Mouse (Mus musculus): ENCODE data around the gene Pkn3.

Gene Pkn3

GRCm38 (mm10) chr2:30061215-30062166 lies 16.0 kb upstream of the Pkn3 start:
- in situ Hi-C loops (cut with MboI; ENCODE audit: unreplicated experiment in 2 of 2) = loop anchor here in 1 of 2 experiments (5.0 to 25.0 kb wide), 2 partner anchors 366 to 526 kb away; partner anchors contain the start of gene Cstad

GRCm38 (mm10) chr2:30062249-30063093 lies 15.0 kb upstream of the Pkn3 start:
- in situ Hi-C loops (cut with MboI; ENCODE audit: unreplicated experiment in 2 of 2) = loop anchor here in 1 of 2 experiments (5.0 to 25.0 kb wide), 2 partner anchors 365 to 525 kb away; partner anchors contain the start of gene Cstad

GRCm38 (mm10) chr2:30063235-30063634 lies 14.2 kb upstream of the Pkn3 start:
- in situ Hi-C loops (cut with MboI; ENCODE audit: unreplicated experiment in 2 of 2) = loop anchor here in 1 of 2 experiments (5.0 to 25.0 kb wide), 2 partner anchors 364 to 524 kb away; partner anchors contain the start of gene Cstad

- in situ Hi-C loops (cut with MboI; ENCODE audit: unreplicated experiment in 2 of 2) = loop anchor here in 1 of 2 experiments (5.0 to 25.0 kb wide), 2 partner anchors 364 to 524 kb away; partner anchors contain the start of gene Cstad
Observed at GRCm38 (mm10) chr2:30063791-30064190, 13.7 kb upstream of the Pkn3 start.

- in situ Hi-C loops (cut with MboI; ENCODE audit: unreplicated experiment in 2 of 2) = loop anchor here in 1 of 2 experiments (5.0 to 25.0 kb wide), 2 partner anchors 363 to 523 kb away; partner anchors contain the start of gene Cstad
Observed at GRCm38 (mm10) chr2:30064298-30064697, 13.2 kb upstream of the Pkn3 start.

GRCm38 (mm10) chr2:30066046-30066901 lies 11.2 kb upstream of the Pkn3 start:
- in situ Hi-C loops (cut with MboI; ENCODE audit: unreplicated experiment in 2 of 2) = loop anchor here in 1 of 2 experiments (25.0 kb wide), 1 partner anchor 521 kb away; the partner anchor contains the start of gene Cstad

GRCm38 (mm10) chr2:30067031-30067888 lies 10.2 kb upstream of the Pkn3 start:
- in situ Hi-C loops (cut with MboI; ENCODE audit: unreplicated experiment in 2 of 2) = loop anchor here in 1 of 2 experiments (25.0 kb wide), 1 partner anchor 520 kb away; the partner anchor contains the start of gene Cstad

- in situ Hi-C loops (cut with MboI; ENCODE audit: unreplicated experiment in 2 of 2) = loop anchor here in 1 of 2 experiments (25.0 kb wide), 1 partner anchor 519 kb away; the partner anchor contains the start of gene Cstad
Observed at GRCm38 (mm10) chr2:30067962-30068361, 9.5 kb upstream of the Pkn3 start.

GRCm38 (mm10) chr2:30072875-30073274 lies 4.6 kb upstream of the Pkn3 start:
- in situ Hi-C loops (cut with MboI; ENCODE audit: unreplicated experiment in 2 of 2) = loop anchor here in 1 of 2 experiments (25.0 kb wide), 1 partner anchor 514 kb away; the partner anchor contains the start of gene Cstad

- in situ Hi-C loops (cut with MboI; ENCODE audit: unreplicated experiment in 2 of 2) = loop anchor here in 1 of 2 experiments (25.0 kb wide), 1 partner anchor 514 kb away; the partner anchor contains the start of gene Cstad
Observed at GRCm38 (mm10) chr2:30073285-30073684, 4.2 kb upstream of the Pkn3 start.

DNA sequence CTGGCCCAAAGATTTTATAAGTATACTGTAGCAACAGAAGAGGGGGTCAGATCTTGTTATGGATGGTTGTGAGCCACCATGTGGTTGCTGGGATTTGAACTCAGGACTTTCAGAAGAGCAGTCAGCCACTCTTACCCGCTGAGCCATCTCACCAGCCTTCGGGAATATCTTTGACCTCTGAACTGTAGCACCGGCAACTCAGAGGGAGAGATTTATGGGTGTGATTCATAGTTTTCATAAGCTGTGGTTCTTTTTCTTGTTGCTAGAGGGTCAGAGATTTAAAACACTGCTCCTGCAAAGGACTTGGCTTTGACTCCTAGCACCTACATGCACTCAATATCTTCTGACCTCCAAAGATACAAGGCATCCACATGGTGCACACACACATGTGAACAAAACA lies 1.9 kb upstream of the Pkn3 start:
- in situ Hi-C loops (cut with MboI; ENCODE audit: unreplicated experiment in 2 of 2) = no loop called here

- in situ Hi-C loops (cut with MboI; ENCODE audit: unreplicated experiment in 2 of 2) = no loop called here
Observed at GRCm38 (mm10) chr2:30076439-30076838, 1.0 kb upstream of the Pkn3 start.

DNA sequence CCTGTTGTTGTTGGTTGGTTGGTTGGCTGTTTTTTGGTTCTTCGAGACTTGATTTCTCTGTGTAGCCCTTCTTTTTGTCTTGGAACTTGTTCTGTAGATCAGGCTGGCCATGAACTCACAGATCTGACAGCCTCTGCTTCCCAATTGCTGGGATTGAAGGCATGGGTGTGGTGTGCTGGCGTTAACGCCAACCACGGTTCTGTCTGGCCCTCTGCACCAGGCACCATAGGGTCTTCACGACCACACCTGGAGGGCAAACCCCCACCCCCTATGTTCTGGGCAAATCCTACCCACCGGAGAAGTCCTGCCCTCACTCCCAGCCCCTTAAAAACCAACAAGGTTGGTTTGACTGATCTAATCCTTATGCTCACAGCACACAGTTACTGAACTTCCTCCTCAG lies 525 bp upstream of the Pkn3 start:
- in situ Hi-C loops (cut with MboI; ENCODE audit: unreplicated experiment in 2 of 2) = no loop called here

GRCm38 (mm10) chr2:30078349-30078712 lies 847 bp downstream of the Pkn3 start:
- in situ Hi-C loops (cut with MboI; ENCODE audit: unreplicated experiment in 2 of 2) = no loop called here

GRCm38 (mm10) chr2:30078760-30079159 lies 1.3 kb downstream of the Pkn3 start:
- in situ Hi-C loops (cut with MboI; ENCODE audit: unreplicated experiment in 2 of 2) = no loop called here

GRCm38 (mm10) chr2:30080181-30080800 lies 2.8 kb downstream of the Pkn3 start:
- in situ Hi-C loops (cut with MboI; ENCODE audit: unreplicated experiment in 2 of 2) = no loop called here

GRCm38 (mm10) chr2:30084113-30084512 lies 6.6 kb downstream of the Pkn3 start:
- in situ Hi-C loops (cut with MboI; ENCODE audit: unreplicated experiment in 2 of 2) = no loop called here

DNA sequence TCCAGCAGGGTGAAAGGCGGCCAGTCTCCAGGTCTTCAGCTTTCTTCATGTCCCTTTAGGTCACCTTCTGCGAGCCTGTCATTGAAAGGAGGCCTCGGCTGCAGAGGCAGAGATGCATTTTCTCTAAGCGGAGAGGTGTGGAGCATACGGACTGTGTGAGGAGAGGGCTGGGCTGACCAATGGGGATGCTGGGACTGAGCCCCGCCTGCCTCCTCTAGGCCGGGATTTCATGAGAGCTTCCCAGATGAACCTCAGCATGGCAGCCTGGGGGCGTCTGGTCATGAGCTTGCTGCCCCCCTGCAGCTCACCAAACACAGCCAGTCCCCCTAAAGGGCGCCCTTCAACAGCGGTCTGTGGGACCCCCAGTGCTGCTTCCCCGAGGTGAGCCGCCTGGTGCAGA lies 7.1 kb downstream of the Pkn3 start:
- in situ Hi-C loops (cut with MboI; ENCODE audit: unreplicated experiment in 2 of 2) = no loop called here
